Mouse (Mus musculus): Measurements from ENCODE around the gene Pfkl. TPM values are rescaled to one million over a fixed set of nuclear protein-coding genes. Genes with fewer than 3 reads are reported as not detected.

The Pfkl gene
- 171 and 179 TPM in 2 replicates for polyA plus RNA-seq (2015; fragmentation: Nextera tagmentation; extraction: Ambion mirVana)

- Histone ChIP-seq H3K4me2 (peak within 1 kb of the TSS; percentile 86), H3K9ac (peak within 1 kb of the TSS; percentile 64), H3K4me3 (peak within 1 kb of the TSS; percentile 62), H3K27me3 (no peaks in the 10 kb centered on the region), H3K4me1 (peaks cover 32% of the 10 kb centered on the region), H3K36me3 (no peaks in the 10 kb centered on the region), H3K27ac (peak within 1 kb of the TSS; percentile 98), H3K9me3 (no peaks in the 10 kb centered on the region)
- WGBS, result under 1% methylated on average over 9 of the region's 9 CpGs
- ATAC-seq (ENCODE audit: borderline replicate concordance, extremely low read depth, low FRiP score, low TSS enrichment), result no peak
Observed at GRCm38 (mm10) chr10:78009945-78010293, at the start of gene Pfkl. TSS of gene Pfkl (minus strand) at chr10:78010083.

GRCm38 (mm10) chr10:78057056-78057455 is 47.2 kb upstream of the Pfkl start:
- Histone ChIP-seq H3K36me3 (no peaks in the 10 kb centered on the region), H3K9ac (no peak overlapping the region), H3K27ac (no peak overlapping the region), H3K27me3 (no peaks in the 10 kb centered on the region), H3K9me3 (no peaks in the 10 kb centered on the region), H3K4me2 (no peak overlapping the region), H3K4me1 (peaks cover 9% of the 10 kb centered on the region; the same call in 1 of the 2 replicates), H3K4me3 (no peak overlapping the region)
- WGBS, result 88% methylated on average over 8 of the region's 8 CpGs
- no peak for ATAC-seq (ENCODE audit: borderline replicate concordance, extremely low read depth, low FRiP score, low TSS enrichment)

- H3K27ac ChIP-seq, result peak overlapping the region; percentile 76
- peaks cover 9% of the 10 kb centered on the region; the same call in 1 of the 2 replicates for H3K4me1 ChIP-seq
- peak; percentile 93 for ATAC-seq (ENCODE audit: borderline replicate concordance, extremely low read depth, low FRiP score, low TSS enrichment)
- peak overlapping the region; percentile 14; the same call in 1 of the 2 replicates for H3K4me2 ChIP-seq
- 39% methylated on average over 19 of the region's 19 CpGs for WGBS
- H3K36me3 ChIP-seq, result no peaks in the 10 kb centered on the region
- H3K4me3 ChIP-seq, result no peak overlapping the region
- H3K9me3 ChIP-seq, result no peaks in the 10 kb centered on the region
- no peaks in the 10 kb centered on the region for H3K27me3 ChIP-seq
- no peak overlapping the region for H3K9ac ChIP-seq
Observed at GRCm38 (mm10) chr10:78054633-78055565, 45.0 kb upstream of the Pfkl start.

- Histone ChIP-seq H3K9me3 (no peaks in the 10 kb centered on the region), H3K27ac (no peak overlapping the region), H3K4me3 (no peak overlapping the region), H3K9ac (no peak overlapping the region), H3K36me3 (no peaks in the 10 kb centered on the region), H3K4me1 (peaks cover 7% of the 10 kb centered on the region; the same call in 1 of the 2 replicates), H3K4me2 (no peak overlapping the region), H3K27me3 (no peaks in the 10 kb centered on the region)
- no peak for ATAC-seq (ENCODE audit: borderline replicate concordance, extremely low read depth, low FRiP score, low TSS enrichment)
- WGBS, result 54% methylated on average over 11 of the region's 11 CpGs
Observed at GRCm38 (mm10) chr10:78049519-78050035, 39.7 kb upstream of the Pfkl start.

- H3K36me3 ChIP-seq, result no peaks in the 10 kb centered on the region
- 68% methylated on average over 10 of the region's 10 CpGs for WGBS
- H3K9me3 ChIP-seq, result no peaks in the 10 kb centered on the region
- no peaks in the 10 kb centered on the region for H3K27me3 ChIP-seq
- no peak for ATAC-seq (ENCODE audit: borderline replicate concordance, extremely low read depth, low FRiP score, low TSS enrichment)
- no peak overlapping the region for H3K27ac ChIP-seq
- H3K9ac ChIP-seq, result no peak overlapping the region
- no peak overlapping the region for H3K4me2 ChIP-seq
- H3K4me3 ChIP-seq, result no peak overlapping the region
- peaks cover 5% of the 10 kb centered on the region; the same call in 1 of the 2 replicates for H3K4me1 ChIP-seq
Observed at GRCm38 (mm10) chr10:78048061-78048730, 38.3 kb upstream of the Pfkl start.

- H3K4me3 ChIP-seq, result no peak overlapping the region
- no peak overlapping the region for H3K9ac ChIP-seq
- H3K36me3 ChIP-seq, result no peaks in the 10 kb centered on the region
- H3K27me3 ChIP-seq, result no peaks in the 10 kb centered on the region
- no peaks in the 10 kb centered on the region for H3K9me3 ChIP-seq
- no peak for ATAC-seq (ENCODE audit: borderline replicate concordance, extremely low read depth, low FRiP score, low TSS enrichment)
- peaks cover 7% of the 10 kb centered on the region; the same call in 1 of the 2 replicates for H3K4me1 ChIP-seq
- no peak overlapping the region for H3K4me2 ChIP-seq
- 75% methylated on average over 4 of the region's 4 CpGs for WGBS
- no peak overlapping the region for H3K27ac ChIP-seq
Observed at GRCm38 (mm10) chr10:78046388-78046787, 36.5 kb upstream of the Pfkl start.

GRCm38 (mm10) chr10:78044531-78044930 is 34.6 kb upstream of the Pfkl start:
- H3K4me1 ChIP-seq, result peaks cover 7% of the 10 kb centered on the region; the same call in 1 of the 2 replicates
- no peak for ATAC-seq (ENCODE audit: borderline replicate concordance, extremely low read depth, low FRiP score, low TSS enrichment)
- no peaks in the 10 kb centered on the region for H3K9me3 ChIP-seq
- WGBS, result 48% methylated on average over 1 of the region's 1 CpGs
- H3K27ac ChIP-seq, result no peak overlapping the region
- H3K9ac ChIP-seq, result no peak overlapping the region
- no peak overlapping the region for H3K4me3 ChIP-seq
- no peaks in the 10 kb centered on the region for H3K36me3 ChIP-seq
- no peaks in the 10 kb centered on the region for H3K27me3 ChIP-seq
- no peak overlapping the region for H3K4me2 ChIP-seq

- Histone ChIP-seq H3K4me3 (peak within 1 kb of the TSS; percentile 23), H3K9ac (peak within 1 kb of the TSS; percentile 23), H3K36me3 (no peaks in the 10 kb centered on the region), H3K27ac (no peak within 1 kb of the TSS), H3K27me3 (no peaks in the 10 kb centered on the region), H3K4me1 (peaks cover 7% of the 10 kb centered on the region; the same call in 1 of the 2 replicates), H3K4me2 (peak within 1 kb of the TSS; percentile 50), H3K9me3 (no peaks in the 10 kb centered on the region)
- peak; percentile 43; the same call in 1 of the 2 replicates for ATAC-seq (ENCODE audit: borderline replicate concordance, extremely low read depth, low FRiP score, low TSS enrichment)
- WGBS, result 1% methylated on average over 27 of the region's 27 CpGs
Observed at GRCm38 (mm10) chr10:78043406-78043836, 33.5 kb upstream of the Pfkl start, which contains the start of gene Aire. TSS of gene Aire (minus strand) at chr10:78043610.

- H3K27me3 ChIP-seq, result no peaks in the 10 kb centered on the region
- peak overlapping the region; percentile 50 for H3K4me2 ChIP-seq
- peaks cover 7% of the 10 kb centered on the region; the same call in 1 of the 2 replicates for H3K4me1 ChIP-seq
- 54% methylated on average over 14 of the region's 14 CpGs for WGBS
- no peak overlapping the region for H3K9ac ChIP-seq
- peak; percentile 44; the same call in 1 of the 2 replicates for ATAC-seq (ENCODE audit: borderline replicate concordance, extremely low read depth, low FRiP score, low TSS enrichment)
- H3K4me3 ChIP-seq, result peak overlapping the region; percentile 23
- no peaks in the 10 kb centered on the region for H3K36me3 ChIP-seq
- H3K9me3 ChIP-seq, result no peaks in the 10 kb centered on the region
- H3K27ac ChIP-seq, result no peak overlapping the region
Observed at GRCm38 (mm10) chr10:78042697-78043405, 33.0 kb upstream of the Pfkl start.

- H3K4me1 ChIP-seq, result peaks cover 7% of the 10 kb centered on the region; the same call in 1 of the 2 replicates
- H3K4me2 ChIP-seq, result no peak overlapping the region
- ATAC-seq (ENCODE audit: borderline replicate concordance, extremely low read depth, low FRiP score, low TSS enrichment), result no peak
- WGBS, result 65% methylated on average over 7 of the region's 7 CpGs
- H3K36me3 ChIP-seq, result no peaks in the 10 kb centered on the region
- H3K9ac ChIP-seq, result no peak overlapping the region
- no peak overlapping the region for H3K27ac ChIP-seq
- no peaks in the 10 kb centered on the region for H3K9me3 ChIP-seq
- no peaks in the 10 kb centered on the region for H3K27me3 ChIP-seq
- H3K4me3 ChIP-seq, result no peak overlapping the region
Observed at GRCm38 (mm10) chr10:78042096-78042495, 32.2 kb upstream of the Pfkl start.

- Histone ChIP-seq H3K4me2 (no peak within 1 kb of the TSS), H3K9me3 (no peaks in the 10 kb centered on the region), H3K4me3 (no peak within 1 kb of the TSS), H3K27ac (no peak within 1 kb of the TSS), H3K9ac (no peak within 1 kb of the TSS), H3K4me1 (peaks cover 7% of the 10 kb centered on the region; the same call in 1 of the 2 replicates), H3K36me3 (no peaks in the 10 kb centered on the region), H3K27me3 (no peaks in the 10 kb centered on the region)
- WGBS, result 79% methylated on average over 5 of the region's 5 CpGs
- ATAC-seq (ENCODE audit: borderline replicate concordance, extremely low read depth, low FRiP score, low TSS enrichment), result no peak
Observed at GRCm38 (mm10) chr10:78041647-78042046, 31.8 kb upstream of the Pfkl start, which contains the start of gene Dnmt3l. TSS of gene Dnmt3l (plus strand) at chr10:78041947.
